Mouse (Mus musculus): ENCODE data around the gene Gm128. TPM values are rescaled to one million over a fixed set of nuclear protein-coding genes. Genes with fewer than 3 reads are reported as not detected.

Gene Gm128
- total and polyA plus RNA-seq, 3 experiments, result 0.08 to 0.18 TPM; not detected in 1

GRCm38 (mm10) chr3:95286510-95286909 is 45.1 kb upstream of the Gm128 start:
- H3K9me3 ChIP-seq (replicated peaks; ENCODE audit: insufficient read depth, low read length), result no peaks in the 10 kb centered on the region
- peak overlapping the region; percentile 70 for H3K9ac ChIP-seq (ENCODE audit: control insufficient read depth, low read depth, low read length, poor library complexity, severe bottlenecking)
- H3K27ac ChIP-seq (ENCODE audit: control insufficient read depth, low read depth, low read length), result peak overlapping the region; percentile 79
- no peaks in the 10 kb centered on the region for H3K27me3 ChIP-seq (ENCODE audit: control insufficient read depth in 1 of 2, insufficient read depth in 2 of 2, low read length in 2 of 2)
- TF ChIP-seq TAL1 (IDR thresholded peaks at IDR 0.05; ENCODE audit: low read length) (no peak), TBP (IDR thresholded peaks at IDR 0.05; ENCODE audit: low read depth, low read length) (peak; percentile 94), ZKSCAN1 (IDR thresholded peaks at IDR 0.05; ENCODE audit: low read depth, low read length) (no peak), GATA1 (IDR thresholded peaks at IDR 0.05; ENCODE audit: low read depth, low read length) (peak; percentile 83), CHD2 (IDR thresholded peaks at IDR 0.05; ENCODE audit: low read length) (no peak), NELFE (IDR thresholded peaks at IDR 0.05; ENCODE audit: low read depth, low read length) (no peak), POLR2A (IDR thresholded peaks at IDR 0.05; ENCODE audit: control insufficient read depth in 1 of 2, insufficient read depth in 1 of 2, low read depth in 1 of 2, low read length in 2 of 2, poor library complexity in 1 of 2) (peak in 1 of 2 experiments; percentile 98; a peak in 2 of 4 replicates), KAT2A (conservative IDR thresholded peaks at IDR 0.05; ENCODE audit: low read depth, low read length) (no peak), TCF12 (IDR thresholded peaks at IDR 0.05; ENCODE audit: low read depth, low read length) (no peak), POLR2AphosphoS2 (IDR thresholded peaks at IDR 0.05; ENCODE audit: low read length) (no peak), MYC (IDR thresholded peaks at IDR 0.05; ENCODE audit: low read depth, low read length) (no peak), EP300 (IDR thresholded peaks at IDR 0.05; ENCODE audit: low read depth in 1 of 2, low read length in 2 of 2) (no peak), ZMIZ1 (IDR thresholded peaks at IDR 0.05; ENCODE audit: low read depth, low read length) (no peak)
- peaks cover 9 to 35% of the 10 kb centered on the region in 2 experiments for H3K36me3 ChIP-seq (ENCODE audit: control insufficient read depth in 1 of 2, insufficient read depth in 2 of 2, low read length in 2 of 2)
- DNase-seq (ENCODE audit: low read depth, low spot score), result peak; percentile 99
- H3K4me1 ChIP-seq (ENCODE audit: control insufficient read depth in 1 of 2, insufficient read depth in 2 of 2, low read length in 2 of 2), result peaks cover 15 to 35% of the 10 kb centered on the region in 2 experiments
- H3K79me2 ChIP-seq (ENCODE audit: control insufficient read depth, insufficient read depth, low read length, poor library complexity), result peaks cover 41% of the 10 kb centered on the region
- H3K4me3 ChIP-seq (ENCODE audit: control insufficient read depth in 1 of 2, insufficient read depth in 1 of 2, low read depth in 2 of 2, low read length in 2 of 2), result peak overlapping the region; percentile 49 to 50

- Histone ChIP-seq H3K27me3 (ENCODE audit: control insufficient read depth in 1 of 2, insufficient read depth in 2 of 2, low read length in 2 of 2) (no peaks in the 10 kb centered on the region), H3K27ac (ENCODE audit: control insufficient read depth, low read depth, low read length) (peak overlapping the region; percentile 10; the same call in 1 of the 2 replicates), H3K36me3 (ENCODE audit: control insufficient read depth in 1 of 2, insufficient read depth in 2 of 2, low read length in 2 of 2) (peaks cover 9 to 35% of the 10 kb centered on the region in 2 experiments), H3K79me2 (ENCODE audit: control insufficient read depth, insufficient read depth, low read length, poor library complexity) (peaks cover 45% of the 10 kb centered on the region), H3K9me3 (replicated peaks; ENCODE audit: insufficient read depth, low read length) (no peaks in the 10 kb centered on the region), H3K4me3 (ENCODE audit: control insufficient read depth in 1 of 2, insufficient read depth in 1 of 2, low read depth in 2 of 2, low read length in 2 of 2) (peak overlapping the region in 1 of 2 experiments; percentile 17; a peak in 2 of 4 replicates), H3K9ac (ENCODE audit: control insufficient read depth, low read depth, low read length, poor library complexity, severe bottlenecking) (peak overlapping the region; percentile 20), H3K4me1 (ENCODE audit: control insufficient read depth in 1 of 2, insufficient read depth in 2 of 2, low read length in 2 of 2) (peaks cover 16 to 35% of the 10 kb centered on the region in 2 experiments)
- no peak for TF ChIP-seq RAD21 (IDR thresholded peaks at IDR 0.05; ENCODE audit: low read depth, low read length)
- TF ChIP-seq RCOR1 (IDR thresholded peaks at IDR 0.05; ENCODE audit: low read depth, low read length), result no peak
- TF ChIP-seq SIN3A (IDR thresholded peaks at IDR 0.05; ENCODE audit: low read length), result no peak
- no peak for TF ChIP-seq TAL1 (IDR thresholded peaks at IDR 0.05; ENCODE audit: low read length)
- TF ChIP-seq JUND (IDR thresholded peaks at IDR 0.05; ENCODE audit: low read depth, low read length), result no peak
- no peak for TF ChIP-seq MYB (IDR thresholded peaks at IDR 0.05; ENCODE audit: low read depth, low read length)
- no peak for TF ChIP-seq BHLHE40 (IDR thresholded peaks at IDR 0.05; ENCODE audit: borderline replicate concordance, low read depth, low read length)
- no peak for TF ChIP-seq UBTF (IDR thresholded peaks at IDR 0.05; ENCODE audit: borderline replicate concordance, insufficient read depth, low read depth, low read length)
- TF ChIP-seq MAZ (IDR thresholded peaks at IDR 0.05; ENCODE audit: low read depth, low read length), result no peak
- TF ChIP-seq CTCF (IDR thresholded peaks at IDR 0.05 in 2 of 3, conservative IDR thresholded peaks at IDR 0.05 in 1 of 3; ENCODE audit: control insufficient read depth in 1 of 3, insufficient read depth in 1 of 3, low read depth in 2 of 3, low read length in 3 of 3, poor library complexity in 1 of 3, severe bottlenecking in 1 of 3), result no peak
- TF ChIP-seq MEF2A (IDR thresholded peaks at IDR 0.05; ENCODE audit: extremely low read depth, insufficient replicate concordance, low read depth, low read length, poor library complexity, severe bottlenecking), result no peak
- TF ChIP-seq MXI1 (IDR thresholded peaks at IDR 0.05; ENCODE audit: low read depth, low read length), result no peak
- TF ChIP-seq MAX (IDR thresholded peaks at IDR 0.05; ENCODE audit: low read length), result no peak
- TF ChIP-seq EP300 (IDR thresholded peaks at IDR 0.05; ENCODE audit: low read depth in 1 of 2, low read length in 2 of 2), result no peak
- no peak for TF ChIP-seq GABPA (IDR thresholded peaks at IDR 0.05; ENCODE audit: low read depth, low read length)
- TF ChIP-seq HCFC1 (IDR thresholded peaks at IDR 0.05; ENCODE audit: low read depth, low read length), result no peak
- no peak for TF ChIP-seq TCF12 (IDR thresholded peaks at IDR 0.05; ENCODE audit: low read depth, low read length)
- TF ChIP-seq E2F4 (IDR thresholded peaks at IDR 0.05; ENCODE audit: borderline replicate concordance, low read depth, low read length), result no peak
- TF ChIP-seq CHD1 (IDR thresholded peaks at IDR 0.05; ENCODE audit: low read depth, low read length), result no peak
- no peak for DNase-seq (ENCODE audit: low read depth, low spot score)
These were observed 44.6 kb upstream of the Gm128 start for GRCm38 (mm10) chr3:95286011-95286410.
